Mouse (Mus musculus): Measurements from ENCODE around the gene Xrn2. TPM values are rescaled to one million over a fixed set of nuclear protein-coding genes. Genes with fewer than 3 reads are reported as not detected.

Gene Xrn2
- 74.7 and 79.3 TPM in 2 replicates for polyA plus RNA-seq (2015; fragmentation: Nextera tagmentation; extraction: Ambion mirVana)

DNA sequence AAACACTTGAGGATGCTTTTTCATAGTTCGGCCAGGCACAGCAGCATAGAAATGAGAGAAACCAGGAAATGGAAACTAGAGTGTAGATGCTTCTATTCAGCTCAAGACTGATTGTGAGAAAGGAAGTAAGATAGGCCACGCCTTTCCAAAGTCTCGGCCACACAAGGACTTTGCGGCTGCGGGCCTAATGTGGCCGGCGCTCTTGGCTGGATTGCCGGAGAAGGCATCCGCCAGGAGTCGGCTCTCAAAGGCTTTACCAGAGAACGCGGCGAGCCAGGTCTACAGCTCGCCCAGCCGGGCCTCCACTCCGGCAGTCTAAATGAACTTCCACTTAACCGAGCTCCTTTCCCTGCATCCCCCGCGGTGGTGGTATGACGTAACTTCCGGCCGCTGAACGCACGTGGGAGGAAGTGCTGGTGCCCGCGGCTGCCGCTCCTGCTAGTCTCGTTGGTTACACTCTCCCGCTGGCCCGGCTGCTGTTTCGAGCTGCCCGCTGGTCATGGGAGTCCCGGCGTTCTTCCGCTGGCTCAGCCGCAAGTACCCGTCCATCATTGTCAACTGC, at the start of gene Xrn2:
Xrn2 (plus strand) TSS at position 374 of the 562 bp plus-strand sequence.
- Histone ChIP-seq H3K4me1 (replicated peaks; ENCODE audit: control insufficient read depth, insufficient read depth, low read length) (peaks cover 15% of the 10 kb centered on the region), H3K36me3 (ENCODE audit: control insufficient read depth, insufficient read depth, low read length) (no peaks in the 10 kb centered on the region), H3K4me3 (ENCODE audit: low read length) (peak within 1 kb of the TSS; percentile 88), H3K9me3 (ENCODE audit: control insufficient read depth, low read length) (no peaks in the 10 kb centered on the region), H3K9ac (ENCODE audit: low read length) (peak within 1 kb of the TSS; percentile 90), H3K4me2 (ENCODE audit: low read depth, low read length) (peak within 1 kb of the TSS; percentile 79), H3K27ac (ENCODE audit: low read length) (peak within 1 kb of the TSS; percentile 100), H3K27me3 (ENCODE audit: control insufficient read depth, insufficient read depth, low read depth, low read length) (no peaks in the 10 kb centered on the region)
- WGBS = under 1% methylated on average over 37 of the region's 37 CpGs
- peak; percentile 95 for ATAC-seq (ENCODE audit: low read depth)

GRCm38 (mm10) chr2:146975024-146975423, 37.8 kb upstream of the Xrn2 start:
- no peak for ATAC-seq (ENCODE audit: low read depth)
- no peaks in the 10 kb centered on the region for H3K4me1 ChIP-seq (replicated peaks; ENCODE audit: control insufficient read depth, insufficient read depth, low read length)
- no peak overlapping the region for H3K27ac ChIP-seq (ENCODE audit: low read length)
- 70% methylated on average over 3 of the region's 3 CpGs for WGBS
- no peaks in the 10 kb centered on the region for H3K27me3 ChIP-seq (ENCODE audit: control insufficient read depth, insufficient read depth, low read depth, low read length)
- peaks cover 3% of the 10 kb centered on the region; the same call in 1 of the 2 replicates for H3K36me3 ChIP-seq (ENCODE audit: control insufficient read depth, insufficient read depth, low read length)
- no peak overlapping the region for H3K9ac ChIP-seq (ENCODE audit: low read length)
- no peaks in the 10 kb centered on the region for H3K9me3 ChIP-seq (ENCODE audit: control insufficient read depth, low read length)
- no peak overlapping the region for H3K4me2 ChIP-seq (ENCODE audit: low read depth, low read length)
- no peak overlapping the region for H3K4me3 ChIP-seq (ENCODE audit: low read length)

DNA sequence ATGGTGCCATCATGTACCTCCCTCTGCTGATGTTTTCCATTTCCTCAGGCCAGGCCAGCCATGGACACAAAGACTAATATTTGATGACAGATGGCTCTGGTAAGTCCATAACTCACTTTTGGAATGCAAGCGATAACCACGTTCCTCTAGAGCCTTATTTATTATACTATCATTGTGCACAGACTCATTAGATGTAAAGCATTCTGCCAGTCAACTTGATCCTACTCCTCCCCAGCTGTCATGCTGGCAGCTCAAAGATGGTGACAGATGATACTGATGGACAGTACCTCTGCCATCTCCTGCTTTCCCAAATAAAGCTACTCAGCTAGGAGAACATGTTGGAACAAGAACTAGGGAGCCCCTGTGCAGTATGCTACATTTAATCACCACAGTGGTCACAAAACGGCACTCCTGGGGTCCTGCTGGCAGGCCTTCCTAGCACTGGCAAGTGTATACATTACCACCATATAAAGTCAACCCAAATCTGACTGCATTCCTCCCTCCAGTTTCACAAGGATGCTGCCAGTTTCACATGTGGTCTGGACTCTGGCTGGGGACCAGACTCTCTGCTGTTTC, 37.3 kb upstream of the Xrn2 start:
- no peak overlapping the region for H3K27ac ChIP-seq (ENCODE audit: low read length)
- peaks cover 2% of the 10 kb centered on the region; the same call in 1 of the 2 replicates for H3K36me3 ChIP-seq (ENCODE audit: control insufficient read depth, insufficient read depth, low read length)
- H3K4me1 ChIP-seq (replicated peaks; ENCODE audit: control insufficient read depth, insufficient read depth, low read length) = no peaks in the 10 kb centered on the region
- no peak overlapping the region for H3K9ac ChIP-seq (ENCODE audit: low read length)
- 49% methylated on average over 3 of the region's 3 CpGs for WGBS
- H3K4me2 ChIP-seq (ENCODE audit: low read depth, low read length) = no peak overlapping the region
- ATAC-seq (ENCODE audit: low read depth) = no peak
- no peaks in the 10 kb centered on the region for H3K9me3 ChIP-seq (ENCODE audit: control insufficient read depth, low read length)
- H3K4me3 ChIP-seq (ENCODE audit: low read length) = no peak overlapping the region
- H3K27me3 ChIP-seq (ENCODE audit: control insufficient read depth, insufficient read depth, low read depth, low read length) = no peaks in the 10 kb centered on the region

DNA sequence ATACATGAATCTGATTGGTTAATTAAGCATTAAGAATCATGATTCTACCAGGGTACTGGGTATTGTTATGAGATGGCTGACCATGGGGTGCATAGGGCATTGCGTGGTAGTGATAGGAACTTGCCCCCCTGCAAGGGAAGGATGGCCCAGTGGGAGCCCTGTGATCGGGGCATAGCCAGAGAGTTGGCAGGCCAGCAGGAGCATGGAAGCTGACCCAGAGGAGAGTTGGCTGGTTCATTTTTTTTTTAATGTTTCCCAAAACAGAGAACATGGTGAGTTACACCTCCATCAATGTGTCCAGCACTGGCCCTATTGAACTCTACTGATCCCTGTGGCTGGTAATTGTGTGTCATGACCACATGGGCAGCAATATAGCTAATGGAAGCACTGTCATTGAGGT, 30.0 kb upstream of the Xrn2 start:
- no peak overlapping the region for H3K4me3 ChIP-seq (ENCODE audit: low read length)
- no peak overlapping the region for H3K4me2 ChIP-seq (ENCODE audit: low read depth, low read length)
- H3K4me1 ChIP-seq (replicated peaks; ENCODE audit: control insufficient read depth, insufficient read depth, low read length) = no peaks in the 10 kb centered on the region
- H3K9ac ChIP-seq (ENCODE audit: low read length) = no peak overlapping the region
- ATAC-seq (ENCODE audit: low read depth) = no peak
- no peaks in the 10 kb centered on the region for H3K36me3 ChIP-seq (ENCODE audit: control insufficient read depth, insufficient read depth, low read length)
- H3K27ac ChIP-seq (ENCODE audit: low read length) = no peak overlapping the region
- 87% methylated on average over 2 of the region's 2 CpGs for WGBS
- no peaks in the 10 kb centered on the region for H3K27me3 ChIP-seq (ENCODE audit: control insufficient read depth, insufficient read depth, low read depth, low read length)
- H3K9me3 ChIP-seq (ENCODE audit: control insufficient read depth, low read length) = no peaks in the 10 kb centered on the region

DNA sequence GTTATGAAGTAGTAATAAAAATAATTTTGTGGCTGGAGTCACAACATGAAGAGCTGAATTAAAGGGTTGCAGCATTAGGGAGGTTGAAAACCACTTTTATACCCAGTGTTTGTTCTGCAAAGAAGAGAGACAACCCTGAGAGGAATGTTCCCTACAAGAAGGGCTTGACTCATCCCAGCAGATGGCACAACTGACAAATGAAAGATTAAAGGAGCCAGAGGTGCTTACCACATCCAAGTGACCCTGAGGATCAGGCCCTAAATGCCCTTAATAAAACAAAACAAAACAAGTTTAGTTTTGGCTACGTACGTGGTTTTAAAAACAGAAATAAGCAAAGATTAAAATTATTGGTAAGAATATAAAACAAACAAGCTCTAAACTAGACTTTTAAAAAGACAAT, 28.0 kb upstream of the Xrn2 start:
- no peaks in the 10 kb centered on the region for H3K36me3 ChIP-seq (ENCODE audit: control insufficient read depth, insufficient read depth, low read length)
- no peaks in the 10 kb centered on the region for H3K4me1 ChIP-seq (replicated peaks; ENCODE audit: control insufficient read depth, insufficient read depth, low read length)
- WGBS = 87% methylated on average over 2 of the region's 2 CpGs
- H3K4me3 ChIP-seq (ENCODE audit: low read length) = no peak overlapping the region
- H3K4me2 ChIP-seq (ENCODE audit: low read depth, low read length) = no peak overlapping the region
- H3K27ac ChIP-seq (ENCODE audit: low read length) = no peak overlapping the region
- H3K9ac ChIP-seq (ENCODE audit: low read length) = no peak overlapping the region
- no peaks in the 10 kb centered on the region for H3K9me3 ChIP-seq (ENCODE audit: control insufficient read depth, low read length)
- H3K27me3 ChIP-seq (ENCODE audit: control insufficient read depth, insufficient read depth, low read depth, low read length) = no peaks in the 10 kb centered on the region
- ATAC-seq (ENCODE audit: low read depth) = no peak

- WGBS = 79% methylated on average over 1 of the region's 1 CpGs
- H3K27me3 ChIP-seq (ENCODE audit: control insufficient read depth, insufficient read depth, low read depth, low read length) = no peaks in the 10 kb centered on the region
- H3K4me1 ChIP-seq (replicated peaks; ENCODE audit: control insufficient read depth, insufficient read depth, low read length) = no peaks in the 10 kb centered on the region
- H3K4me3 ChIP-seq (ENCODE audit: low read length) = no peak overlapping the region
- ATAC-seq (ENCODE audit: low read depth) = no peak
- no peaks in the 10 kb centered on the region for H3K36me3 ChIP-seq (ENCODE audit: control insufficient read depth, insufficient read depth, low read length)
- no peak overlapping the region for H3K4me2 ChIP-seq (ENCODE audit: low read depth, low read length)
- H3K27ac ChIP-seq (ENCODE audit: low read length) = no peak overlapping the region
- no peak overlapping the region for H3K9ac ChIP-seq (ENCODE audit: low read length)
- H3K9me3 ChIP-seq (ENCODE audit: control insufficient read depth, low read length) = no peaks in the 10 kb centered on the region
These were observed 27.0 kb upstream of the Xrn2 start for GRCm38 (mm10) chr2:146985807-146986206.

GRCm38 (mm10) chr2:146986429-146986828, 26.4 kb upstream of the Xrn2 start:
- no peak overlapping the region for H3K9ac ChIP-seq (ENCODE audit: low read length)
- H3K9me3 ChIP-seq (ENCODE audit: control insufficient read depth, low read length) = no peaks in the 10 kb centered on the region
- H3K27ac ChIP-seq (ENCODE audit: low read length) = no peak overlapping the region
- no peaks in the 10 kb centered on the region for H3K27me3 ChIP-seq (ENCODE audit: control insufficient read depth, insufficient read depth, low read depth, low read length)
- H3K4me2 ChIP-seq (ENCODE audit: low read depth, low read length) = no peak overlapping the region
- H3K36me3 ChIP-seq (ENCODE audit: control insufficient read depth, insufficient read depth, low read length) = no peaks in the 10 kb centered on the region
- no peaks in the 10 kb centered on the region for H3K4me1 ChIP-seq (replicated peaks; ENCODE audit: control insufficient read depth, insufficient read depth, low read length)
- no peak for ATAC-seq (ENCODE audit: low read depth)
- H3K4me3 ChIP-seq (ENCODE audit: low read length) = no peak overlapping the region

DNA sequence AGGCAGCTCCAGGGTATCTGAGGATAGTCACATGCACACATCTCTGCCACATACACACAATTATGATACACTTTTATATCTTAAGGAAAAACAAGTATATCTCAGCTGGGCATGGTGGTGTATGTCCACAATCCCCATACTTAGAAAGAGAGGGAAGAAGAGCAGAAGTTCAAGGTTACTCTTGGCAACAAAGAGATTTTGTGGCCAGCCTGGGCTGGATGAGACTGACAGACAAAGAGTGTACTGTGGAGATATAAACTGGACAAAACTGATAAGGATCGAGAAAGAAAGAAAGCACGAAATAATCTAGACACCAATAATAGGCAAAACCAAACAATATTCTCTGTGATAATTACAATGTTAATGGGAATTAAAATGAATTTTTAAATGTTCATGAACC, 5.5 kb upstream of the Xrn2 start:
- no peak for ATAC-seq (ENCODE audit: low read depth)
- Histone ChIP-seq H3K9ac (ENCODE audit: low read length) (no peak overlapping the region), H3K4me3 (ENCODE audit: low read length) (no peak overlapping the region), H3K36me3 (ENCODE audit: control insufficient read depth, insufficient read depth, low read length) (no peaks in the 10 kb centered on the region), H3K27ac (ENCODE audit: low read length) (no peak overlapping the region), H3K9me3 (ENCODE audit: control insufficient read depth, low read length) (no peaks in the 10 kb centered on the region), H3K4me1 (replicated peaks; ENCODE audit: control insufficient read depth, insufficient read depth, low read length) (peaks cover 8% of the 10 kb centered on the region), H3K27me3 (ENCODE audit: control insufficient read depth, insufficient read depth, low read depth, low read length) (no peaks in the 10 kb centered on the region), H3K4me2 (ENCODE audit: low read depth, low read length) (no peak overlapping the region)
- 93% methylated on average over 2 of the region's 2 CpGs for WGBS

DNA sequence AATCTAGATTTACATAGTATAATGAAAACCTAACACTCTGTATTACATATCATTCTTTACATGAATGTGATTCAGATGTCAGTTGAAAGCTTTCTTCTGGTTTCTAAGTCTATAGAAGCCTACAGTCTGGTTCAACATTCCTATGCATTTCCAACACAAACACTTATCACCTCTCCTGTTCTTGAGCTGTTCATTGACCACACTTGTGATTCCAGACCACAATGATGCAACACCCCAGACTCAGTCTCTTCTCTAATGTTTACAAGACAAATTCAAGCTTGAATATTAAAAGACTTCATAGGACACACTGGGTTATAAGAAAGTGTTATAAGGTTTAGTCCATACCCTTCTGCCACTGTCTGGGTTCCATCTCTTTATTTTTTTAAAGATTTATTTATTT, 3.7 kb upstream of the Xrn2 start:
- no peak overlapping the region for H3K9ac ChIP-seq (ENCODE audit: low read length)
- H3K4me1 ChIP-seq (replicated peaks; ENCODE audit: control insufficient read depth, insufficient read depth, low read length) = peaks cover 8% of the 10 kb centered on the region
- no peak for ATAC-seq (ENCODE audit: low read depth)
- H3K27me3 ChIP-seq (ENCODE audit: control insufficient read depth, insufficient read depth, low read depth, low read length) = no peaks in the 10 kb centered on the region
- no peak overlapping the region for H3K4me3 ChIP-seq (ENCODE audit: low read length)
- no peaks in the 10 kb centered on the region for H3K9me3 ChIP-seq (ENCODE audit: control insufficient read depth, low read length)
- H3K36me3 ChIP-seq (ENCODE audit: control insufficient read depth, insufficient read depth, low read length) = no peaks in the 10 kb centered on the region
- H3K4me2 ChIP-seq (ENCODE audit: low read depth, low read length) = no peak overlapping the region
- no peak overlapping the region for H3K27ac ChIP-seq (ENCODE audit: low read length)

DNA sequence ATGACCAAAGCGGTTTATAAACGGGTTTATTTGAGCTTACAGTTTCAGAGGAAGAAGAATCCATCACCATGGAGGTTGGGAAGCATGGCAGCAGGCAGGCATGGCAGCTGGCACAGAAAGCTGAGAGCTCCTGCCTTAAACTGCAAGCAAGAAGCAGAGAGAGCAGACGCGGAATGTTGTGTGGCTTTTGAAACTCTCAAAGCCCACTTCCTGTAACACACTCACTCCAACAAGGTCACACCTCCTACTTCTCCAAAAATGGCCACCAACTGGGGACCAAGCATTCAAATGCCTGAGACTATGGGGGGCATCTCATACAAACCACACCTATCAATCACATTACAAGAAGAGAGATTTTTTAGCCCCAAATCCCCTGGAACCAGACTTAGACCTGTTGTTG, 2.7 kb upstream of the Xrn2 start:
- no peak overlapping the region for H3K4me3 ChIP-seq (ENCODE audit: low read length)
- WGBS = 85% methylated on average over 4 of the region's 4 CpGs
- no peaks in the 10 kb centered on the region for H3K9me3 ChIP-seq (ENCODE audit: control insufficient read depth, low read length)
- no peak overlapping the region for H3K4me2 ChIP-seq (ENCODE audit: low read depth, low read length)
- peaks cover 14% of the 10 kb centered on the region for H3K4me1 ChIP-seq (replicated peaks; ENCODE audit: control insufficient read depth, insufficient read depth, low read length)
- no peaks in the 10 kb centered on the region for H3K36me3 ChIP-seq (ENCODE audit: control insufficient read depth, insufficient read depth, low read length)
- no peak for ATAC-seq (ENCODE audit: low read depth)
- no peaks in the 10 kb centered on the region for H3K27me3 ChIP-seq (ENCODE audit: control insufficient read depth, insufficient read depth, low read depth, low read length)
- no peak overlapping the region for H3K9ac ChIP-seq (ENCODE audit: low read length)
- no peak overlapping the region for H3K27ac ChIP-seq (ENCODE audit: low read length)

Measured in lung, embryonic 16.5 days (tissue).